Mouse (Mus musculus) heart, embryonic 16.5 days (tissue): ENCODE measurements around the gene 1810062G17Rik. TPM values are rescaled to one million over a fixed set of nuclear protein-coding genes. Genes with fewer than 3 reads are reported as not detected.

ENCODE experiments used
- ATAC-seq: fragments of 200-750 bp; cut with Nextera tagmentation; replicated peaks from 2 replicates; pipeline ENCODE4 v1.8.0; 2017; ENCODE audit warnings: moderate number of reproducible peaks; ENCODE audit not compliant: insufficient read depth, low FRiP score; ENCODE audit errors: extremely low read depth
- H3K27ac ChIP-seq: fragments of 300-500 bp; sonication (generic); 2 replicates; pipeline ENCODE4 v1.5.1; 2014; ENCODE audit warnings: mild to moderate bottlenecking, low read length, control low read depth, moderate library complexity
- H3K27me3 ChIP-seq: fragments of 300-500 bp; sonication (generic); 2 replicates; pipeline ENCODE4 v1.6.1; 2014; ENCODE audit warnings: low read length, mixed read lengths; ENCODE audit not compliant: control insufficient read depth, insufficient read depth
- H3K36me3 ChIP-seq: fragments of 300-500 bp; sonication (generic); 2 replicates; pipeline ENCODE4 v1.6.1; 2014; ENCODE audit not compliant: control insufficient read depth, insufficient read depth
- H3K4me1 ChIP-seq: fragments of 300-500 bp; sonication (generic); 2 replicates; pipeline ENCODE4 v1.6.1; 2014; ENCODE audit warnings: low read length, mixed read lengths; ENCODE audit not compliant: control insufficient read depth, insufficient read depth
- H3K4me2 ChIP-seq: fragments of 300-500 bp; sonication (generic); 2 replicates; pipeline ENCODE4 v1.6.1; 2014; ENCODE audit warnings: low read depth, mild to moderate bottlenecking, control low read depth, low read length
- H3K4me3 ChIP-seq: fragments of 300-500 bp; sonication (generic); 2 replicates; pipeline ENCODE4 v1.5.1; 2014; ENCODE audit warnings: mild to moderate bottlenecking, control low read depth, low read length
- H3K9ac ChIP-seq: fragments of 300-500 bp; sonication (generic); 2 replicates; pipeline ENCODE4 v1.6.1; 2014; ENCODE audit warnings: low read length, control low read depth
- H3K9me3 ChIP-seq: fragments of 300-500 bp; sonication (generic); replicated peaks from 2 replicates; pipeline ENCODE4 v1.6.1; 2016; ENCODE audit warnings: low read length; ENCODE audit not compliant: control insufficient read depth
- WGBS: fragments of 180-500 bp; shearing (Covaris S2); extraction: QIAGEN DNeasy Blood & Tissue Kit; methylation state at CpG from one replicate; pipeline ENCODE4 v1.1.7; 2014; 5-methylcytosine and 5-hydroxymethylcytosine counted together
- polyA plus RNA-seq: library from polyadenylated mRNA; unstranded; fragments of >200 nt; fragmentation: Nextera tagmentation; extraction: Ambion mirVana; gene quantifications from 2 replicates; pipeline ENCODE4 v1.2.1, GENCODE M21; 2015

Gene 1810062G17Rik
- polyA plus RNA-seq, 1 experiment from 2014 or later = 1.00 TPM

DNA sequence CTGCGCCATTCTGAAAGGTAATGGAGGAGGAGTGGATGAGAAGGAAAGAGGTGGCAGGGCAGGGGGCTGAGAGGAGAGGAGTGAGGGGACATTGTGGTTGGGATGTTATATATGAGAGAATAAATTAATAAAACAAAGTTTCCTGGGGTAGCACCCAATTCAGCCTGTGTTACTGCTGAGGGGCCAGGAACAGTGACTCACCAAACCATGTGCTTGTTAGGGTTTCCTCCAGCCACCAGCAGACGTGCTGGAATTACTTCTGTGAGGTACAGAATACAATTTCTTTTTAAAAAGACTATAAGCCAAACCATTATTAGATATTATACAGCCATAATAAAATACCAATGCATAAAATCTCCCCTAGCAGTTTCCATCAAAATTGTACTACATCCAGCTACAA, 18.9 kb downstream of the 1810062G17Rik start:
- H3K4me2 ChIP-seq = no peak overlapping the region
- no peaks in the 10 kb centered on the region for H3K36me3 ChIP-seq
- ATAC-seq = no peak
- peaks cover 3% of the 10 kb centered on the region for H3K4me1 ChIP-seq
- no peaks in the 10 kb centered on the region for H3K27me3 ChIP-seq
- no peak overlapping the region for H3K4me3 ChIP-seq
- H3K27ac ChIP-seq = no peak overlapping the region
- H3K9me3 ChIP-seq = peaks cover 3% of the 10 kb centered on the region; the same call in 1 of the 2 replicates
- WGBS = 82% methylated on average over 2 of the region's 2 CpGs
- H3K9ac ChIP-seq = no peak overlapping the region

DNA sequence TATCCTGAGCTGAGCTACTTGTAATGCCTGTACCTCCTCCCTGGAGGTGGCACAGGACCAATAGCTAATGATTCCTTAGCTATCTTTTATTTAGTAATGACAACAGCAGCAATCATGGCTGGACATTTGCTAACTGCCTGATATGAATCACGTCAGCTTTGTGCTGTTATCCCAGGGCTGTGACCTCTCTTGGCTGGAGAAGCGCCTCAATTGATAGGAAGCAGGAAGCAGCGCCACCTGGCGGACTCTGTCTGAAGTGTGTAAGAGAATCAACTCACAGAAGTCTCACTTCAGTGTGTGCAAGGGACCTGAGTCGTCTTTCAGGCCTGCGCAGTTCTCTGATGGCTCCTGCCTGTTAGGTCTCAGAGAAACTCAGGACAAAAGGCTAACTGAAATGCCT, 19.7 kb downstream of the 1810062G17Rik start:
- H3K27me3 ChIP-seq = no peaks in the 10 kb centered on the region
- H3K9me3 ChIP-seq = peaks cover 3% of the 10 kb centered on the region; the same call in 1 of the 2 replicates

DNA sequence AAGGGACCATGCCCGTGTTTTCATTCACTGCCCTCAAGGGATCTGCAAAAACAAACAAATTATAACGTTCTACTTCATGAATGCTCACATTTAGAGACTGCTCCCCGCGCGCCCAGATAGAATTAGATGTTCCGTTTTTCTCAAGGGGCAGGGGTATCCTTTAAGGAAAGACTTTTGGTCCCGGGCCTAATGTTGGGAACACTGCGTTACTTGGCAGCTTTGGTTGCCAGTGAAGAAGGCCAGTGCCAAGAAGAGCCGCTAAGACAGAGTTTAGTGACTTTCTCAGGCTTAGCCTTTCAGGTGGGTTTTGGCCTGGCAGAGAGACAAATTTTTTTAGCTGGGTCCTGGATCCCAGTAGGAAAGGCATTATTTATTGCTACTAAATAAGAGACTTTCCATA, 20.5 kb downstream of the 1810062G17Rik start:
- H3K9me3 ChIP-seq = peaks cover 3% of the 10 kb centered on the region; the same call in 1 of the 2 replicates
- WGBS = 81% methylated on average over 9 of the region's 9 CpGs

More for the DNA sequence above, 19.7 kb downstream of the 1810062G17Rik start:
- Histone ChIP-seq H3K36me3 (no peaks in the 10 kb centered on the region), H3K9ac (peak overlapping the region; percentile 35; the same call in 1 of the 2 replicates), H3K27ac (no peak overlapping the region), H3K4me3 (peak overlapping the region; percentile 25), H3K4me2 (peak overlapping the region; percentile 52), H3K4me1 (peaks cover 3% of the 10 kb centered on the region)
- 7% methylated on average over 6 of the region's 6 CpGs for WGBS
- ATAC-seq = peak; percentile 74

DNA sequence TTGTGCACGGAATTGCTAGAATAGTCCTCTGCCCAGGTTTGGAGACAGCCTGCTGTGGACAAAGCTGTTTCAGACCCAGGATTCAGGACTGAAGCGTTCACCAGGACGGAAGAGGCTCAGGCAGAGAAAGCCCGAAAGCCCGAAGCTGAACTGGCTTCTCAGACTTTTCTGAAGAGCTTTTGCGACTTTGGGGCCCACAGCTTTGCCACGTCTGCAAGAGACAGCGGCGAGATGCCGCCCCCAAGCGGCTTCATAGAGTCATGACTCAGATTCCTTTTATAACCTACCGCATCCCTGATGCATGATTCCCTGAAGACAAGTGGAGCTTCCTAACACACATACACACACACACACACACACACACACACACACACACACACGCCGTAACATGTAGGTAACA, 21.0 kb downstream of the 1810062G17Rik start:
- H3K9ac ChIP-seq = no peak overlapping the region

More for the DNA sequence above, 20.5 kb downstream of the 1810062G17Rik start:
- no peak overlapping the region for H3K9ac ChIP-seq
- H3K4me2 ChIP-seq = no peak overlapping the region
- no peaks in the 10 kb centered on the region for H3K27me3 ChIP-seq
- no peak for ATAC-seq
- no peak overlapping the region for H3K27ac ChIP-seq
- H3K36me3 ChIP-seq = no peaks in the 10 kb centered on the region
- no peak overlapping the region for H3K4me3 ChIP-seq
- H3K4me1 ChIP-seq = peaks cover 3% of the 10 kb centered on the region

DNA sequence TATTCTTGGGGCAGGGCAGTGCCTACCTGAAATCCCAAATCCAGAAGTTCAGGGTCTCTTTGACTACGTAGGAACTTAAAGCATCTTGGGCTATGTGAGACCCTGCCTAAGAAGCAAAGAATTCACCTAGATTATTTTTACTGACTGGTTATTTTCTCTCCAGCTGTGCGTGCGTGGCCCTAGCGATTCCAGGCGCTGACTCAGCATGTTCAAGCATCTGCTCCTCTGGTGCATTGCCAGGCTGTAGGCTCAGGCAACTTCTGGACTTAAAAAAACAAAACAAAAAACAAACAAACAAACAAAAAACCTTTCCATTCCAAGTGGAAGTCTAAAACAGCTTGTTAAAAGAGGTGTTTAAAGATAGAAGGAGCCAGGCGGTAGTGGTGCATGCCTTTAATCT, 22.5 kb downstream of the 1810062G17Rik start:
- Histone ChIP-seq H3K27me3 (no peaks in the 10 kb centered on the region), H3K4me1 (peaks cover 3% of the 10 kb centered on the region), H3K27ac (no peak overlapping the region), H3K36me3 (no peaks in the 10 kb centered on the region), H3K4me3 (no peak overlapping the region), H3K4me2 (no peak overlapping the region), H3K9me3 (no peaks in the 10 kb centered on the region; the same call in 1 of the 2 replicates), H3K9ac (no peak overlapping the region)
- WGBS = 92% methylated on average over 6 of the region's 6 CpGs
- ATAC-seq = no peak

More for the DNA sequence above, 21.0 kb downstream of the 1810062G17Rik start:
- peaks cover 3% of the 10 kb centered on the region for H3K4me1 ChIP-seq
- H3K27me3 ChIP-seq = no peaks in the 10 kb centered on the region
- no peak overlapping the region for H3K4me3 ChIP-seq
- 15% methylated on average over 14 of the region's 14 CpGs for WGBS
- no peak overlapping the region for H3K27ac ChIP-seq
- peaks cover 3% of the 10 kb centered on the region; the same call in 1 of the 2 replicates for H3K9me3 ChIP-seq
- ATAC-seq = no peak; the same call in 1 of the 2 replicates
- no peaks in the 10 kb centered on the region for H3K36me3 ChIP-seq
- no peak overlapping the region for H3K4me2 ChIP-seq

DNA sequence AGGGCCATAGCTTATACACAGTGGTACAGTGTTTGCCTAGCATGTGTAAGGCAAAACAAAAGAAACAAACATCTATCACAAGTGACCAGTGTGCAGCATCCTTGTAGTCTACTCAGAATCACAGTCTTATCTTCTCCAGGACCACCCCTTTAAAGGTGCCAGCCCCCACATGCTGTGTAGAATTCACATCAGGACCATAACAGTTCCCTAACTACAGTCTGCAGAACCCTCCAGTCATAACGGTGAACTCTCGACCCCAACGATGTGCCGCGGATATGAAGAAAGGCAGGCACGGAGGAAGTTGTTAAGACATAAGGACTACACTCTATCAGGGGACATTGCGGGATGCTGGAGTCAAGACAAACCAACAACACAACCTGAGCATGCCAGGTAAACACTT, 23.7 kb downstream of the 1810062G17Rik start:
- H3K4me3 ChIP-seq = no peak overlapping the region
- H3K4me2 ChIP-seq = no peak overlapping the region
- peaks cover 3% of the 10 kb centered on the region for H3K4me1 ChIP-seq
- no peak for ATAC-seq
- WGBS = 89% methylated on average over 7 of the region's 7 CpGs
- no peaks in the 10 kb centered on the region; the same call in 1 of the 2 replicates for H3K9me3 ChIP-seq
- H3K36me3 ChIP-seq = no peaks in the 10 kb centered on the region
- H3K27ac ChIP-seq = no peak overlapping the region
- H3K9ac ChIP-seq = no peak overlapping the region
- H3K27me3 ChIP-seq = no peaks in the 10 kb centered on the region

DNA sequence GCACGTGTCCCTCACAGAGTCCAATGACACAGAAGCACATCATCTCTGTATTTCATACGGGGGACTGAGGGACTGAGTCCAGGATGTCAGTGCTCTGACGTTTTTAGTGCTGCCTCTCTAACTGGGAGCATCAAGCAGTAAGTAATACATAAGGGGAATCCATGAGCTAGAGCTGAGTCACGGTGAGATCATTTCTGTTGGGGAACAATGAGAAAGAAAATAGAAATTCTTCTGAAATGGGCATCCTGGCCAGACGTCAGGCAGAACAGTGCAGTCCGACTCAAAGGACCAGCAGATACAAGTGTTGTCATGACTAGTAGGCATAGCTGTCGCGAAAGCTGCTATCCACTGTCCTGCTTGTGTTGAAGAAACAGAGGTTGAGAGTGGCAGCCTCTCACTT, 25.2 kb downstream of the 1810062G17Rik start:
- Histone ChIP-seq H3K36me3 (no peaks in the 10 kb centered on the region), H3K27ac (no peak overlapping the region), H3K9me3 (no peaks in the 10 kb centered on the region; the same call in 1 of the 2 replicates), H3K4me1 (no peaks in the 10 kb centered on the region), H3K4me2 (no peak overlapping the region), H3K27me3 (no peaks in the 10 kb centered on the region), H3K9ac (no peak overlapping the region), H3K4me3 (no peak overlapping the region)
- ATAC-seq = no peak
- WGBS = 76% methylated on average over 8 of the region's 8 CpGs

DNA sequence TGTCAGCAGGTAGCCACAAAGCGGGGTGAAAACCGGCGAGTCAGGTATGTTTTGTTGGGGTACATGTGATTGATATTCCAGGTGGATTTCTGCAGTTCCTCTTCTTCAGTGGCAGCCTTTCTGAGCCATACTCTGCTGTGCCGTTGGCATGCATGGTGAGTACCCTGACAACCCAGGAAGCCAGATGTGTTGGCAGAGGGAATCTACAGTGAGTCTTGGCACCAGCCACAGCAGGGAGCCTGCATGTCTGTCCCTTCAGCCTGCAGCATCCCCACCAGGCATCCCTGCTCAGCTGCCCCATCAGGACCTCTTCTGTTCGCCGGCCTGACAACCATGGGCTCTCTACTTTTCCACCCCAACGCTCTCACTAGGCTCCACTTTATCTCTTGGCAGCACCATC, 25.8 kb downstream of the 1810062G17Rik start:
- WGBS = 66% methylated on average over 7 of the region's 7 CpGs
- Histone ChIP-seq H3K36me3 (no peaks in the 10 kb centered on the region), H3K27ac (no peak overlapping the region), H3K4me2 (no peak overlapping the region), H3K27me3 (no peaks in the 10 kb centered on the region), H3K9ac (no peak overlapping the region), H3K4me1 (no peaks in the 10 kb centered on the region), H3K4me3 (no peak overlapping the region), H3K9me3 (no peaks in the 10 kb centered on the region; the same call in 1 of the 2 replicates)
- ATAC-seq = no peak

DNA sequence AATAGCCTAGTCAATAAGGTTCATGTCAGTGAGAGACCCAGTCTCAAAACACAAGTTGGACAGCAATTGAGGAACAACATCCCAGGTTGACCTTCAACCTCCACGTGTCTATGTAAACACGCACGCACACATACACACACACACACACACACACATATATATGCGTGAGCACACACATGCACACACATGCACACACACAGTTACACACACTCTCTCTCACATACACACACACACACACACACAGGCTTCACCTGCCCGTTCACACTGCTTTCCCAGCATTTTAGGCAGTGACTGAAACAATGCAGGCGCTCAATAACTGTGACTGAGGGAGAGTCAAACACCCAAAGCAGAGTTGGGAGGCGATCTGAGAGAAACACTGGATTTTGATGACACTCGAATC, 29.6 kb downstream of the 1810062G17Rik start:
- no peak overlapping the region for H3K9ac ChIP-seq
- H3K4me2 ChIP-seq = no peak overlapping the region
- no peaks in the 10 kb centered on the region for H3K36me3 ChIP-seq
- H3K27me3 ChIP-seq = no peaks in the 10 kb centered on the region
- ATAC-seq = no peak
- no peak overlapping the region for H3K27ac ChIP-seq
- H3K4me3 ChIP-seq = no peak overlapping the region
- WGBS = 77% methylated on average over 8 of the region's 8 CpGs
- H3K4me1 ChIP-seq = no peaks in the 10 kb centered on the region
- H3K9me3 ChIP-seq = no peaks in the 10 kb centered on the region
